Mouse (Mus musculus) stomach, embryonic 16.5 days (tissue): ENCODE results near the gene Pip4k2c. TPM values are rescaled to one million over a fixed set of nuclear protein-coding genes. Genes with fewer than 3 reads are reported as not detected.
A peak's percentile ranks its signal among the peaks of the same experiment; 100 is the strongest.
"Not testable (repeated sequence)": the region's sequence is repeated elsewhere in the genome, so short reads cannot be mapped to it uniquely, and the experiment has no call there.

Experiments used
- ATAC-seq: fragments of 200-750 bp; cut with Nextera tagmentation; 2 replicates; pipeline ENCODE4 v1.8.0; 2017; ENCODE audit warnings: moderate number of reproducible peaks, moderate TSS enrichment; ENCODE audit not compliant: insufficient read depth, low FRiP score
- H3K27ac ChIP-seq: fragments of 300-500 bp; sonication (generic); 2 replicates; pipeline ENCODE4 v1.5.1; 2014; ENCODE audit warnings: low read length
- H3K27me3 ChIP-seq: fragments of 300-500 bp; sonication (generic); 2 replicates; pipeline ENCODE4 v1.6.1; 2014; ENCODE audit warnings: low read length, control low read depth, mixed read lengths; ENCODE audit not compliant: control insufficient read depth, insufficient read depth
- H3K36me3 ChIP-seq: fragments of 300-500 bp; sonication (generic); 2 replicates; pipeline ENCODE4 v1.6.1; 2014; ENCODE audit warnings: low read length; ENCODE audit not compliant: control insufficient read depth, insufficient read depth
- H3K4me1 ChIP-seq: fragments of 300-500 bp; sonication (generic); 2 replicates; pipeline ENCODE4 v1.6.1; 2014; ENCODE audit warnings: low read length, control low read depth, mixed read lengths; ENCODE audit not compliant: control insufficient read depth, insufficient read depth
- H3K4me2 ChIP-seq: fragments of 300-500 bp; sonication (generic); 2 replicates; pipeline ENCODE4 v1.6.1; 2014; ENCODE audit warnings: low read depth, low read length, mixed read lengths
- H3K4me3 ChIP-seq: fragments of 300-500 bp; sonication (generic); replicated peaks from 2 replicates; pipeline ENCODE4 v1.5.1; 2014; ENCODE audit warnings: mild to moderate bottlenecking, low read length
- H3K9ac ChIP-seq: fragments of 300-500 bp; sonication (generic); 2 replicates; pipeline ENCODE4 v1.6.1; 2014; ENCODE audit warnings: low read length
- H3K9me3 ChIP-seq: fragments of 300-500 bp; sonication (generic); replicated peaks from 2 replicates; pipeline ENCODE4 v1.6.1; 2016; ENCODE audit warnings: low read length, control low read depth; ENCODE audit not compliant: control insufficient read depth
- WGBS: fragments of 180-500 bp; shearing (Covaris S2); extraction: QIAGEN DNeasy Blood & Tissue Kit; methylation state at CpG from one replicate; pipeline ENCODE4 v1.1.7; 2014; 5-methylcytosine and 5-hydroxymethylcytosine counted together
- polyA plus RNA-seq: library from polyadenylated mRNA; unstranded; fragments of >200 nt; fragmentation: Nextera tagmentation; extraction: Ambion mirVana; gene quantifications from 2 replicates; pipeline ENCODE4 v1.2.1, GENCODE M21; 2015

Gene Pip4k2c
- polyA plus RNA-seq, 1 experiment from 2014 or later, result 33.5 TPM

DNA sequence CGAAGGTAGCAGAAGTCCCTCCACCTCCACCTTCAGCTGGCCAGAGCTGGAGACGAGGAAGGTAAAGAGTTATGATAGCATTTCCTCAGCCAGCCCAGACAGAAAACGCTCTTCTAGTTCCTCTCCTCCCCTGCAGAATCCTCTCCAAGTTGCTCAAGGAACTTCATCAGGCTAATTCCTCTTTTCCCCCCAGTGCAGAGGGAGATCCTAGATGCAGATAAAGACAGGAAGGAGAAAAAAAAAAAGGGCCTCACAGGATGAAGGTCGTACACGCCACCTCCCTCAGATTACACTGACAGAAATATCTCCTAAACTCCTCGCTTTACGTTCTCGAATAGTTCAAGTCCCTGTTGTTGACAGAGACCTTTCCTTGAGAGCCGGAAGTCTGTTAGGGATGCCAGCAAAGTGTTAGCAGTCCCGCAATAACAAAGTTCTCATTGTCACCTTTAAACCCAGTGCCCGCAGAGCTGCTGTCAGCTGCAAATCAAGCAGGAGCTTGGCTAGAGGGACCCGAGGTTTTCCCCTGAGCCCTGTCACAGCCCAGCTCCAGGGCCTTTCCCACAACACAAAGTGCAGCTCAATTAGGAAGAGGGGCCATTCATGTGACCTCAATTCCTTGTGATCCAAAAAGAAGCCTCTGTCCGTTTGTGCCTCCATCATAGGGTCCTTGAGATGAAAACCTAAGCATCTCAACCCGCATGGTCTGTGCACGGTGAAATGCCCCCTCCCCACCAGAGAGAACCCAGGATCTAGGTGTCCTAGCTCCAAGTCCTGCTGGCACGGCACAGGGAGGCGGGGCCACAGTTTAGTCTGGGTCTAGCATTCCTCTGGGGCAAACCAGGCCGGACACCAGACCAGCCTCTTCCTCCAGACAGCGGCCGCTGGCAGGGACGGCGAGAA lies 16.7 kb downstream of the Pip4k2c start:
- Histone ChIP-seq H3K4me3 (peak overlapping the region; percentile 89), H3K27ac (peak overlapping the region; percentile 96), H3K27me3 (no peaks in the 10 kb centered on the region), H3K9ac (peak overlapping the region; percentile 94), H3K9me3 (no peaks in the 10 kb centered on the region), H3K4me1 (peaks cover 27% of the 10 kb centered on the region), H3K4me2 (peak overlapping the region; percentile 89), H3K36me3 (peaks cover 3% of the 10 kb centered on the region; the same call in 1 of the 2 replicates)
- WGBS, result 8% methylated on average over 22 of the region's 22 CpGs
- ATAC-seq, result no peak

DNA sequence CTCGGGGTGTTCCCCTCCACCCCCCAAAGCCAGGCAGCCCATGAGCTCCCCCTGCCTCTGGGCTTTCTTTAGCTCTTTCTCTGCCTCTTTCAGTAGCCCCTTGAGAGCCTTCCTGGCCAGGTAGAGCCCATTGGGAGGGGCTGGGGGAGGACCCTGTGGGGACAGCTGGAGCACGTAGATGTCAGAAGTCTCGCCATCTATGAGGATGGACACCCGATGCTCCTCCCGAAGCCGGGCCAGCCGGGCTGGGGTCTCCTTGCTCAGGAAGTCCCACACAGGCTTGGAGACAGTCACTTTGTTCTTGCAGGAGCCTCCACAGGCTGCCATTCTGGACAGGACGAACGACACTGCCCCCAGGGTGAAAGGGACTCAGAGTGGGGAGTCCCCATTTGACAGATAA lies 18.4 kb downstream of the Pip4k2c start:
- Histone ChIP-seq H3K4me3 (no peak overlapping the region), H3K27ac (no peak overlapping the region), H3K9ac (peak overlapping the region; percentile 21; the same call in 1 of the 2 replicates), H3K4me2 (no peak overlapping the region), H3K36me3 (no peaks in the 10 kb centered on the region), H3K27me3 (no peaks in the 10 kb centered on the region), H3K4me1 (peaks cover 30% of the 10 kb centered on the region), H3K9me3 (no peaks in the 10 kb centered on the region)
- ATAC-seq, result no peak
- 78% methylated on average over 9 of the region's 9 CpGs for WGBS

DNA sequence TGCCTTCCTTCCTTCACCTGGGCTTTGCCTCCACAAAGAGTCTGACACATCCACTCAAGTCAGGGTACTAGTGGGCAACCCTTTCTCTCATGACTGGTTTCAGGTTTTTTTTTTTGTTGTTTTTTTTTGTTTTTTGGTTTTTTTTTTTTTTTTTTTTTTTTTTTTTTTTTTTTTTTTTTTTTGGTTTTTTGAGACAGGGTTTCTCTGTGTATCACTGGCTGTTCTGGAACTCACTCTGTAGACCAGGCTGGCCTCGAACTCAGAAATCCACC lies 19.4 kb downstream of the Pip4k2c start:
- H3K36me3 ChIP-seq, H3K27ac ChIP-seq, H3K27me3 ChIP-seq, H3K4me3 ChIP-seq, H3K9ac ChIP-seq, H3K4me2 ChIP-seq, H3K9me3 ChIP-seq, ATAC-seq: not testable (repeated sequence)
- peaks cover 33% of the 10 kb centered on the region for H3K4me1 ChIP-seq
- WGBS, result 70% methylated on average over 1 of the region's 1 CpGs

DNA sequence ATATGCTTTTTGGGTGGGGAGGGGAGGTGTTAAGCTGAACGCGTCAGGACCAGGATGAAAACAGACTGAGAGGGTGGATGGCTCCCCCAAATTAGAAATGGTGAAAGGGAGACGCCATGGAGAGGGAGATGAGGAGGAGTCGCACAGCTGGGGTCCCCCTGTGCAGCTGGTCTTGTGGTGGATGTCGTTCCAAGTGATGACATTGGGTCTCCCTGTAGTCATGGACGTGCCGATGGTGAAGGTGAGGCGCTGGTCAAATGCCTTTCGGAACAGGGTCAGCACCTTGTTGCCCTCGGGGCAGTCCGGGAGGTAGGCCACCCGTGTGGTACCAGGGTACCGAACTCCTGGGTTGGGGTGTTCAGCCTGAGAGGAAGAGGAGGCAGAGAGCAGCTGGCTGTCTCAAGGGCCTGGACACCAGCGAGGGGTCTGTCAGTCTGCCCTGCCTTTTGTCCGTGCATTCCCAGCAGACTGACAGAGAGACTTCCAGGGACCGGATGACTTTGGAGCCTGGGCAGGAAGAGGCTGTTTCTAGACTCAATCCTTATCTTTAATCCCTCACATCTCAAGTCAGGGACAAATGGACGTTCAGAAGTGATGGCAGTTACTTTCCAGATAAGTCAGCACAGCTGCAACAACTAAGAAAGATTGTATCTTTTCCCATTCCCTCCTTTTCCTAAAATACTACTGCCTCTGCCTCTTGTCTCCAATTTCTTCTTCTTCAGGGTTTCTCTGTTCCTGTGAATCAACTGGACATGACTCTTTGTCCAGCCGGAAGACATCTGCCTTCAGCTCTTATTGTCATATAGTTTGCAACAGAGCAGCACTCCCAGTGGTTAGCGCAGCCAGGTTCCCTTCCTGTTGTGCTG lies 20.0 kb downstream of the Pip4k2c start:
- Histone ChIP-seq H3K9ac (no peak overlapping the region), H3K4me3 (no peak overlapping the region), H3K9me3 (0 out of 2 replicates have a peak, but pooled peaks cover 3% of the 10 kb centered on the region), H3K4me1 (peaks cover 32% of the 10 kb centered on the region), H3K27me3 (no peaks in the 10 kb centered on the region), H3K4me2 (peak overlapping the region; percentile 90; the same call in 1 of the 2 replicates), H3K36me3 (peaks cover 6% of the 10 kb centered on the region; the same call in 1 of the 2 replicates), H3K27ac (peak overlapping the region; percentile 96)
- 78% methylated on average over 19 of the region's 19 CpGs for WGBS
- ATAC-seq, result no peak

DNA sequence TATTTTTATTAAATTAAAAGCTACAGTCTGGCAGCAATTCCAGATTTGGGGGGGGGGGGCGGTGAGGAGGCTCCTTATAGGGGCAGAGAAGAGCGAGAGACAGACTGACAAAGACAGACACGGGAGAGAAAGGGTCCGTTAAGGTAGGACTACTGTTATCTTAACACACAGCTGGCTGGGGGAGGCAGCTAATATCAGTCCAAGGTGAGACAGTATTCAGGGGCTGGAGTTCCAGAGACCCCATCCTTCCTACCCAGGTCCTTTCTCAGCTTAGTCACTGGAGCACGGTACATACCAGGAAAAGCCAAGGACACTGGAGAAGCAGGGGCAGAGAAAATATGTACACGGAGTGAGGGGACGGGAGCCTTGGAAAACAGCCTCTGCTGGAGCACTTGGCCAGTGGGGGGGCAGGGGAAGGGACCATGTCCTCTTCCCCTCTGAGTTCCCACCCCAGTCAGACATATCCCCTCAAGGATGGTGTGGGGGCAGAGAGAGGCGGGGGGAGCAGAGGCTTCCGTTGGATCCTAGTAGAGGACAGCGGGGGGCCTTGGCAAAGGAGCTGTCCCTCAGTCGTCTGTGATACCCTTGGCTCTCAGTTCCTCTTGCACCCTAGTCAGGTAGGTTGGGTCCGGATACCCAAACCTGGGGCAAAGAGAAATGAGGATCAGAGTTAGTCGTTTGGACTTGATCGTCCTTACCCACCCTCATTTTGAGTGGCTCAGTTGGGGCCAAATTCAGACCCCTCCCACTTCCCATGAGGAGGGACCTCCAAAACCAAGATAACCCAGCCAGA lies 20.8 kb downstream of the Pip4k2c start:
- Histone ChIP-seq H3K4me3 (peak overlapping the region; percentile 62), H3K9ac (peak overlapping the region; percentile 82), H3K4me1 (peaks cover 32% of the 10 kb centered on the region), H3K27me3 (no peaks in the 10 kb centered on the region), H3K36me3 (peaks cover 8% of the 10 kb centered on the region; the same call in 1 of the 2 replicates), H3K9me3 (0 out of 2 replicates have a peak, but pooled peaks cover 3% of the 10 kb centered on the region), H3K27ac (peak overlapping the region; percentile 96), H3K4me2 (peak overlapping the region; percentile 90)
- no peak for ATAC-seq
- WGBS, result 45% methylated on average over 14 of the region's 14 CpGs

DNA sequence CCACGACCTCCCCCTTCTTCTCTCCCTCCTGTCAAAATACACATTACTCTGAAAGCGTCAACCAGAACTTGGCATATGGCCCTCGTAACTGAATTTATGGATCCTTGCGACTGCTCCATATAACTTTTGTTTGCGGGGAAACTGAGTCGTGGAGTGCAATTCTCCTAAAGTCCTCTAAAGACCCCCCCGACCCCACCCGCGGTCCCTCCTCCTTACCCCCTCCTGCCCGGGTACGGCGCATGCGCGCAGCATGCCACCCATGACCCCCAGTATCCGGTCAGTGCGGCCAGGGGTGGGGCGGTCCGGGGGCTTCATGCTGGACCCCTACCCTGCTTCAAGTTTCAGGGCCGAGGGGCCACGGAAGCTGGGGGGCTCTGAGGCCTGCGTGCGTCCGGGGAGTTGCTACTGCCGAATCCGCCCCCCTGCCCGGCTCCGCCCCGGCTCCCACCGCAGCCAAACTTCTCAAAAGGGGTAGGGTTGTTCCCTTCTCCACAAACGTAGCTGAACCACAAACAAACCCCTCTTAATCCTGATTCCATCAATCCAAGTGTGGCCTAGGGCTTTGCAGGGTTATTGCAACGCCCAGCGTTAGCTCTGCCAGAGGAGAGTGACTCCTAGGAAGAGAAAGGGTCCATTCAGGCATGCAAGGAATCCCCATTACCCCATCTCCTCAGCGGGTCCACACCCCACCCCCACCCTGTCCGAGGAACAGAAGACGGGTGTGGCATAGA lies 21.6 kb downstream of the Pip4k2c start, which contains the start of gene Arhgef25:
TSS of gene Arhgef25 (minus strand) at position 433 of the 731 bp plus-strand sequence.
- 3% methylated on average over 35 of the region's 35 CpGs for WGBS
- ATAC-seq, result peak; percentile 71

DNA sequence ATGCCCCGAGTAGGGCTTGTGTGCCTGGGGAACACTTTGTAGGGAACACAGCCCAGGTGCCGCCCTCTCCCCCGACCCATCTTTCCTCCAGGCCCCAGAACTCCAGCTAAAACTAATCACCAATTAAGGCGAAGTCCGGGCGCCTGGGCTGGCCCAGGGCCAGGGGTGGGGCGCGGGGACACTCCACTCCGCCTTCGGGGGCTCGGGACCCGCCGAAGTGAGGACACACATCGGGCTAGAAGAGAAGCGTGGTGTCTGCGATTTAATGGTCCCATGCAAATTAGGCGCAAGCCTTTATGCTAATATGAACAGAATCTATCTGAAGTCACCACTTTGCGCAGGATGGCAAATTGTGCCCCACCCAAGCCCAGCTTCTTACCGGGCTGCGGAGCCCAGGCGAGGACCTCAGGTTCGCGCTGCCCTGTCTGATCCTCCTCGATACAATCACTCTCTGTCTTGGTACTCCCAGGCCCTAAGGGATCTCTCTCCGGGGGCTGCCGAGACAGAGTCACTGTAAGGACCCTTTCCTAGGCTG lies 22.2 kb downstream of the Pip4k2c start:
- Histone ChIP-seq H3K9ac (peak overlapping the region; percentile 82), H3K4me1 (peaks cover 23% of the 10 kb centered on the region), H3K4me3 (peak overlapping the region; percentile 62), H3K36me3 (peaks cover 8% of the 10 kb centered on the region; the same call in 1 of the 2 replicates), H3K27me3 (no peaks in the 10 kb centered on the region), H3K9me3 (0 out of 2 replicates have a peak, but pooled peaks cover 3% of the 10 kb centered on the region), H3K4me2 (peak overlapping the region; percentile 90), H3K27ac (peak overlapping the region; percentile 96)
- peak; percentile 16 for ATAC-seq
- 2% methylated on average over 26 of the region's 26 CpGs for WGBS

More for the DNA sequence above, 21.6 kb downstream of the Pip4k2c start, which contains the start of gene Arhgef25:
- peaks cover 29% of the 10 kb centered on the region for H3K4me1 ChIP-seq
- H3K4me3 ChIP-seq, result peak within 1 kb of the TSS; percentile 62
- H3K9me3 ChIP-seq, result 0 out of 2 replicates have a peak, but pooled peaks cover 3% of the 10 kb centered on the region
- peak within 1 kb of the TSS; percentile 96 for H3K27ac ChIP-seq
- H3K27me3 ChIP-seq, result no peaks in the 10 kb centered on the region
- H3K4me2 ChIP-seq, result peak within 1 kb of the TSS; percentile 90
- H3K9ac ChIP-seq, result peak within 1 kb of the TSS; percentile 82
- peaks cover 8% of the 10 kb centered on the region; the same call in 1 of the 2 replicates for H3K36me3 ChIP-seq
